Mouse (Mus musculus) left cerebral cortex, adult 18-20 months (tissue): ENCODE measurements at regions not wholly inside any gene's neighbourhood (a gene's known extent, or its start where the extent isn't known, plus 50 kb on each side); places are given as distances from the start of the nearest gene placed in this dataset.

Experiments
- DNase-seq, 2 experiments: peaks; one replicate each; pipeline ENCODE4 v3.0.0; 2021 to 2022; ENCODE audit warnings: low spot score in 2 of 2, mixed read lengths in 1 of 2

GRCm38 (mm10) chr12:117427431-117427830, 88.8 kb upstream of the Rapgef5 start:
- DNase-seq, result peak; percentile 69 to 70

- no peak for DNase-seq
Measured at GRCm38 (mm10) chr12:117430886-117431285, 85.4 kb upstream of the Rapgef5 start.

- DNase-seq, result no peak
Measured at GRCm38 (mm10) chr12:117432788-117433187, 83.5 kb upstream of the Rapgef5 start.

GRCm38 (mm10) chr12:117437011-117437410, 79.3 kb upstream of the Rapgef5 start:
- no peak for DNase-seq

DNA sequence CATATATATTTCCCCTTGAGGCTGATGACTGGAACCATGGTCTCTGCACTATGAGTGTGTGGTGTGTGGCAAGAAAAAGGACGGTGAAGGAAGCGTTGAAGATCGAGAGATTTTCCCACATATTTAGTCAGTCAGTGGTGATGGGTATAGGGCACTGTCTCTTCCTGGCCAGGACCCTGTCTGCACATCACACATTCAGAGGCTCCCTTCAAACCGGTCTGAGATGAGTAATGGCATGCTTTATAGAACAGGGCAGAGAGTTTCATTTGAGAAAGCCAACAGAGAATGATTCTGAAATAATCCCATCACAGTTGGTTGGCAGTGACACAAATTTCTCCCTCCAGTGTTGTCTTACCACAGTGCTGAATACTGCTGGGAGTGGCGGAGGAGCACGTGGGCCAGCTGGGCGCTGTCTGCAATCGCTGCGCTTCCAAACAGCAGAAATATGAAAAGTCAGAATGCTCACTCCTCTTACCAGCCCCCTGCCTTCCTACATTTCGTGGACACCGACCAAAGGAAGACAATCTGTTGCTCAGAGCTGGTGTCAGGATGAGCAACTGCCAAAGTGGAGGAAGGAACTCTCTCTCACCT, 77.2 kb upstream of the Rapgef5 start:
- DNase-seq, result peak; percentile 58 to 70

DNA sequence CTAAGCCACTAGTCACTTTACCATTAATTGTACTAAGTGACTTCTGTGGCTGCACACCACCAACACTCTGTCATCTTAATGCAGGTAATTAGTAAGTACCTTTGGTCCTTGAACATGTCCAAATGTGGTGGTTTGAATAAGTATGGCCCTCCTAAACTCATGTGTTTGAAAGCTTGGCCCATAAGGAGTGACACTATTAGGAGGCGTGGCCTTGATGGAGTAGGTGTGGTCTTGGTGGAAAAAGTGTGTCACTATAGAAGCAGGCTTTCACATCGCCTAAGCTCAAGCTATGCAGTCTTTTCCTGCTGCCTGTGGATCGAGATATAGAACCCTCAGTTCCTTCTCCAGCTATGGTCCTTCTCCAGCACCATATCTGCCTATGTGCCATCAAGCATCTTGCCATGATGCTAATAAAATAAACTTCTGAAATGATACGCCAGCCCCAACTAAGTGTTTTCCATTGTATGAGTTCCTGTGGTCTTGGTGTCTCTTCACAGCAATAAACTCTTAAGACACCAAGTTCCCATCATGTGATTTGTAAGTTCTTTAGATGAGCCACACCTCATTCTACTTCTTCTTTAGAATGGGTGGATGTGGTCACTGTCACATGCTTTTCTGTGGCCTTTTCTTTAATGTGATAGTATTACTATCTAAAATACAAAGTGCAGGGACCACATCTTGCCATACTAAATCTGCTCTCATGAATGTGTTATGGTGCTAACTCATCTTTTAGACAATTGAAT, 71.9 kb upstream of the Rapgef5 start:
- DNase-seq, result no peak

- no peak for DNase-seq
Measured at GRCm38 (mm10) chr12:117447223-117447622, 69.1 kb upstream of the Rapgef5 start.

DNA sequence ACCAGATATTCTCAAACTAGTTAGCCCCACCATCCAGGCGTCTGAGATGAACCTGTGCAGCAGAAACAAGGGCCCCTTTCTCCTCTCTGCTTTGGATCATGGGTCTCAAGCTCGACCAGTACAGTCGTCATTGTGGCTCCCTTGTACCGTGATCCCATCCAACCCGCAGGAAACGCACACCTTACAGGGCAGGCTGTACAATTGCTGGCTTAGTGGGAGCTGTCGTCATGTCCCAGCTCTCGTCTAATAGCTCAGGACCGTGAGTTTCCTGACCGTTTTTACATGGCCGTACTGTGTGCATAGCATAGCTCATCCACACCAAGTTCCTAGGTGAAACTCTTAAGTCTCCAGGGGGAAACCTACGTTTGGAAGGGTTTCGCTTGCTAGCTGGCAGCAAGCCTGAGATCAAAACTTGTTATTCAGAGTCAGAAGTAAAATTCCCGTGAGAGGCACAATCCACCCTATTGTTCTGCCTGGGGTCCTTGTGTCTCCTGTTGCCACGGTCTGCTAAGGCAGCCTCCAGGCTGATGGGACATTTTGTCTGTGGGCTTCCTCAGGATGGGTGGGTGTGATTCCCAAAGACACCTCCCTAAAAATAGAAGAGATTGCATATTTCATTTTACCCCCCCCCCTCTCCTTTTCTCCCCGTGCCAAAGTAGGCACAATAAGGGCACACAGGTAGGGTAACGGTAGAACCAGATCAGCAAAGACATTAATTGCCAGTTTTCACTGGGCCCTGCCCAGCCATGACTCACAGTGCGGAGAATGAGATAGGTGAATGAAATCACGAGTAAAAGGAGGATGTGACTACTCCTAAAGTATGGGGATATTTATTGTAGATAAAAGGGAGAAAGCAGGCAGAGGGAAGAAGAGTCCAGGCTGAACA, 68.2 kb upstream of the Rapgef5 start:
- no peak for DNase-seq

- DNase-seq, result no peak
Measured at GRCm38 (mm10) chr12:117449080-117449479, 67.2 kb upstream of the Rapgef5 start.

DNA sequence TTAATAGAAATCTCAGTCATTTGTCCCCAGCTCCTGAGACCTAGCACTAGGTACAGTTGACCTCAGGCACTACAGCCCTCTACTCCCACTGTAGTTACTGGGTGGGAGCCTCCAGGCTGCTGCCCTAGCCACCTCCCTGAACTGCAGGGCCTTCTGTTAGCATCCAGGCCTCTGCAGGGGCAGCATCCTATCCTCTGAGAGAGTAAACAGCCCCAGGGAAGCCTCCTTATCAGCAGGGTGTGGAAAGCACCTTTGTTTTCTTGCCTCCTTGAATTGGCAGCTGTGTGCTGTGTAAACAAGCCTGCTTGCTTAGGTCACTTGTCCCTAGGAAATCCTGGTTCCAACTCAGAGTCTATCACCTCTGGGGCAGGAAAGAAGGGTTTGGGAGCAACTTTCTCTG, 66.2 kb upstream of the Rapgef5 start:
- DNase-seq, result no peak

DNA sequence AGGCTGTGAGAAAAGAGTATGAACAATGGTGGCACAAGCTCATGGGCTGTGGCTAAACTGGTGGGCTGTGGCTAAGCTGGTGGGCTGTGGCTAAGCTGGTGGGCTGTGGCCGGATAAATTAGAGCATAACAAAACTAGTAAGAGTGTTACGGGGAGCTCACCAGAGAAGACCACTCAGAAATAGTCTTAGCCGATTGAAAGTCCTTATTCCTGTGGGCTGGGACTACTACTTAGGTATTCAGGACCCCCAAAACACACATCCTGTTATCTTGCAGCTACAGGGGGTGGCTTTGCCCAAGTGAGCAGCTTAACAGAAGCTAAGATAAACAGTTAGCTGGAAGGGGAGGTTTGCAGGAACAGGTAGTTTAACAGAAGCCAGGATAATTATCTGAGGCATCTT, 65.4 kb upstream of the Rapgef5 start:
- no peak for DNase-seq

- DNase-seq, result no peak
Measured at GRCm38 (mm10) chr12:117451441-117451840, 64.8 kb upstream of the Rapgef5 start.

GRCm38 (mm10) chr12:117455800-117456199, 60.5 kb upstream of the Rapgef5 start:
- DNase-seq, result no peak

GRCm38 (mm10) chr12:117458132-117459070, 57.9 kb upstream of the Rapgef5 start:
- DNase-seq, result no peak

DNA sequence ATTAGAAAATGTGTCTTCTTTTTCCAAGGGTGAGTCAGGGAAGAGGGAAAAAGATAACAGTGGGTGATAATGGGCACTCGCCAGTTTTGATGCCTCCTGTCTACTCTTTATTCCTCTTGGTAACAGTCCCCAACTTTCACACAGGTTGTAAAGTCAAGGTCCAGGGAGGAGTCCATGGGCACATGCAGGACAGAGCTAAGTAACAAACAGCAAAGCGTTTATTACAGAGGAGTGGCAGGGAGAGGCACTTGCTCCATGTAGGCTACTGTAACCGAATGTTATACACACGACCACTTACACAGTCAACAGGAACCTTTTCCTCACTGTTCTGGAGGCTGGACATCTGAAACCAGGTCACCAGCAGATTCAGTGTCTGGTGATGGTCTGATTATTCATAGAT, 56.7 kb upstream of the Rapgef5 start:
- DNase-seq, result no peak

DNA sequence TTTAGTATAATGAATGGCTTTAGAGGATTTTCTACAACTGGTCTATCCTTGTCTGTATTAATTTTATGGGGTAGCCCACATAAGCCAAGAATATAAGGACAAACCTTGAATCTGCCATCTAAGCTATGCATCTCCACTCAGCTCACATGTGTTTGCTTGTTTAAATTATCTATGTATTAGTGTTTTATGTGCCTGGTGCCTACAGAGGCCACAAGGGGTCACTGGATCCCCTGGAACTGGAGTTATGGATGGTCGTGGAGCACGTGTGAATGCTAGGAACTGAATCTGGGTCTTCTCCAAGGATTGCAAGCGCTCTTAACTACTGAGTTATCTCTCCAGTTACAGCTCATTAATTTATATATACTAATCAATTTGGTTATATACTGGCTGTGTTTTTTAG, 51.1 kb upstream of the Rapgef5 start:
- DNase-seq, result no peak

GRCm38 (mm10) chr12:117465998-117466397, 50.3 kb upstream of the Rapgef5 start:
- DNase-seq, result no peak
